Mouse (Mus musculus) hindlimb bud, embryonic 11.5 days (tissue): Measurements from ENCODE around the gene Peak1.
"Not testable (repeated sequence)": the region's sequence is repeated elsewhere in the genome, so short reads cannot be mapped to it uniquely, and the experiment has no call there.

Source experiments
- DNase-seq: peaks from one replicate; pipeline ENCODE4 v3.0.0-alpha.2; 2012; ENCODE audit warnings: low read depth, low spot score; ENCODE audit errors: extremely low spot score

Gene Peak1

GRCm38 (mm10) chr9:56258261-56258790 lies 159.5 kb downstream of the Peak1 start:
- no peak for DNase-seq

GRCm38 (mm10) chr9:56257227-56258000 lies 160.5 kb downstream of the Peak1 start:
- DNase-seq, result no peak

GRCm38 (mm10) chr9:56255676-56256432 lies 162.0 kb downstream of the Peak1 start:
- DNase-seq, result no peak

GRCm38 (mm10) chr9:56244336-56244735 lies 173.5 kb downstream of the Peak1 start:
- DNase-seq, result no peak

GRCm38 (mm10) chr9:56243885-56244284 lies 174.0 kb downstream of the Peak1 start:
- no peak for DNase-seq

- DNase-seq, result no peak
Measured at GRCm38 (mm10) chr9:56242686-56243085, 175.2 kb downstream of the Peak1 start.

- no peak for DNase-seq
Measured at GRCm38 (mm10) chr9:56241076-56241475, 176.8 kb downstream of the Peak1 start.

- no peak for DNase-seq
Measured at GRCm38 (mm10) chr9:56235871-56236298, 182.0 kb downstream of the Peak1 start.

GRCm38 (mm10) chr9:56235281-56235680 lies 182.6 kb downstream of the Peak1 start:
- DNase-seq, result no peak

- DNase-seq, result no peak
Measured at GRCm38 (mm10) chr9:56234561-56234960, 183.3 kb downstream of the Peak1 start.

GRCm38 (mm10) chr9:56233316-56233715 lies 184.6 kb downstream of the Peak1 start:
- DNase-seq, result no peak

GRCm38 (mm10) chr9:56230906-56231305 lies 187.0 kb downstream of the Peak1 start:
- no peak for DNase-seq

- DNase-seq, result no peak
Measured at GRCm38 (mm10) chr9:56227626-56228025, 190.2 kb downstream of the Peak1 start.

GRCm38 (mm10) chr9:56223429-56224051 lies 194.3 kb downstream of the Peak1 start:
- not testable (repeated sequence) for DNase-seq

- DNase-seq, result no peak
Measured at GRCm38 (mm10) chr9:56218860-56219259, 199.0 kb downstream of the Peak1 start.

- no peak for DNase-seq
Measured at GRCm38 (mm10) chr9:56218043-56218442, 199.8 kb downstream of the Peak1 start.

GRCm38 (mm10) chr9:56217386-56217785 lies 200.5 kb downstream of the Peak1 start:
- DNase-seq, result no peak

GRCm38 (mm10) chr9:56213451-56214291 lies 204.2 kb downstream of the Peak1 start:
- DNase-seq, result peak; percentile 14

GRCm38 (mm10) chr9:56208817-56209216 lies 209.1 kb downstream of the Peak1 start:
- no peak for DNase-seq

GRCm38 (mm10) chr9:56207516-56207915 lies 210.4 kb downstream of the Peak1 start:
- DNase-seq, result no peak

- DNase-seq, result no peak
Measured at GRCm38 (mm10) chr9:56207083-56207482, 210.8 kb downstream of the Peak1 start.
